Mouse (Mus musculus) E14TG2a.4 (cell line): ENCODE measurements around the gene Dcakd.

Source experiments
- CTCF ChIP-seq: conservative IDR thresholded peaks from 2 replicates; pipeline ENCODE4 v1.5.1; 2014; ENCODE audit warnings: low read length
- NANOG ChIP-seq: IDR thresholded peaks from 2 replicates; pipeline ENCODE4 v1.6.1; 2014; ENCODE audit warnings: borderline replicate concordance, low read length, mixed read lengths

DNA sequence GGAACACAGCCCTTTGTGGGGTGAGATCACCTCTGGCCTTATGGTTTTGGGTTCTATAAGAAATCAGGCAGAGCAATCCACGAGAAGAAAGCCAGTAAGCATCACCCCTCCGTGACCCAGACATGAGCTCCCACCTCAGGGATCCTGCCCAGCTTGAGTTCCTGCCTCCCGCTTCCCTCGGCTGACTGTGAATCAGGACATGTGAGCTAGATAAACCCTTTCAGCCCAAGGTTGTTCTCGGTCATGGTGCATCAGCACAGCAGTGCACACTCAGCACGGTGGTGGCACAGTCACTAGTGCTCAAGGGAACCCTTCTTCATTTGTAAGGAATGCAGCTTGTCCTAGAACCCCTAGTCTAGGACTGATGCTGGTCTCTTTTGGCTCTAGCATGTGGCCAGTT lies 9.3 kb downstream of the Dcakd start:
- TF ChIP-seq NANOG (no peak), CTCF (no peak)
